Mouse (Mus musculus): ENCODE measurements around the gene Pif1. TPM values are rescaled to one million over a fixed set of nuclear protein-coding genes. Genes with fewer than 3 reads are reported as not detected.

Pif1 gene
- polyA plus RNA-seq, 1 experiment from 2014 or later: 13.9 TPM

DNA sequence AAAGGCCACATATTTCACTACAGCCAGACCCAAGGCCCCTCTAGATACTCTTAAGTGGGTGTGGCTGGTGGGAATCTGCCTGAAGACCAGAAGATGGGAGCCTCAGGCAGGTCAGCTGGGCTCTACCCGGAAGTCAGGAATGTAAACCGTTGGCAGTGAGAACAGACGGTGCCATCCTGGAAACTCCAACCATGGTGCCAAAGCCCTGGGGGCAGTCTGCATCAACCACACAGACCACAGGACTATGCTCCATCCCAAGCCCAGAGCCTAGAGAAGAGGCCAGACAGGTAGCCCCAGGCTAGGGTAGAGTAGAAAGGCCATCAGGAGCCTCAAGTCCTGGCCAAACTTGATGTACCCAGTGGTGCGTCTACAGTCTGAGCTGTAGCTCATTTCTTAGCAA is 31.3 kb upstream of the Pif1 start:
- H3K27me3 ChIP-seq (ENCODE audit: control insufficient read depth, insufficient read depth, low read length): no peaks in the 10 kb centered on the region
- no peak overlapping the region for H3K27ac ChIP-seq (ENCODE audit: low read length)
- no peak for ATAC-seq (replicated peaks; ENCODE audit: extremely low read depth, insufficient read depth, low FRiP score)
- 74% methylated on average over 4 of the region's 4 CpGs for WGBS
- no peak overlapping the region for H3K4me2 ChIP-seq (ENCODE audit: low read depth, low read length)
- H3K9me3 ChIP-seq (replicated peaks; ENCODE audit: control insufficient read depth, low read length): no peaks in the 10 kb centered on the region
- no peak overlapping the region for H3K4me3 ChIP-seq (ENCODE audit: low read length)
- peaks cover 23% of the 10 kb centered on the region for H3K4me1 ChIP-seq (ENCODE audit: control insufficient read depth, insufficient read depth, low read length)
- peaks cover 27% of the 10 kb centered on the region for H3K36me3 ChIP-seq (ENCODE audit: control insufficient read depth, insufficient read depth)
- no peak overlapping the region for H3K9ac ChIP-seq (ENCODE audit: low read length)

DNA sequence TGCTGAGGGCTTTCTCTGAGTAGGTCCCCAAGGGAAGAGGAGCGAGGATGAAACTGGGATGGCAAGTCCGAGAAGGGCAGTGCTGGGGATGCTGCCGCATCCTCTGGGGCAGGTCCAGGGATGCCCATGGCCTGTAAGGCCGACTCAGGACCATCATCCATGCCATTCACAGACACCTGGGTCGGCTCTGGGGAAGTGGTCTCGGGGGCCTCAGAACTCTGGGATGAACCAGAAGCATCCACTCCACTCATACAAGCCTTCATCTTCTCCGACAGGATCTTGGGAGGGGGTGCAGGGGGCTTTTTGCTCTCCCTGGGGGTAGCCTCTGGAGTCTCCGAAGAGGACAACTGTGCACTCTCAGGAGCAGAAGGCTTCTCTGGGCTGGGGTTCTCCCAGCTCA is 30.6 kb upstream of the Pif1 start:
- Histone ChIP-seq H3K9me3 (replicated peaks; ENCODE audit: control insufficient read depth, low read length) (no peaks in the 10 kb centered on the region), H3K27ac (ENCODE audit: low read length) (no peak overlapping the region), H3K36me3 (ENCODE audit: control insufficient read depth, insufficient read depth) (peaks cover 27% of the 10 kb centered on the region), H3K4me1 (ENCODE audit: control insufficient read depth, insufficient read depth, low read length) (peaks cover 15% of the 10 kb centered on the region), H3K27me3 (ENCODE audit: control insufficient read depth, insufficient read depth, low read length) (no peaks in the 10 kb centered on the region), H3K4me3 (ENCODE audit: low read length) (no peak overlapping the region), H3K4me2 (ENCODE audit: low read depth, low read length) (no peak overlapping the region), H3K9ac (ENCODE audit: low read length) (no peak overlapping the region)
- no peak for ATAC-seq (replicated peaks; ENCODE audit: extremely low read depth, insufficient read depth, low FRiP score)
- 86% methylated on average over 8 of the region's 8 CpGs for WGBS

DNA sequence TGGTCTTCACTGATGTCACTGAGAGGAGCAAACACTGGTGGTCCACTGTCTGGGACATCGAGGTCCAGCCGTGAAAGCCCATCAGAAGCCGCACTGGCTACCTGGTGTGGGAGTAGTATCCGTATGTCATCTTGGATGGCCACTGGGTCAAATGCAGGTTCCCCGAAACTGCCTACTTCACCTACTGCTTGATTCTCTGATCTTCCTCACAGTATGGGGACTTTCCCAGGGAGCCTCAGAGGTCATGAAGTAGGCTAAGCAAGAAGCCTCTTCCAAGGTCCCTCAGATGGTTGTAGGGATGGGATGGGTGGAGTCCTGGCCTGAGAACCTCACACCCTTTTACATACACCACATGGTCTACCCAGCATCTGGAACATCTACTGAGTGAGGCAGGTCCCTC is 30.0 kb upstream of the Pif1 start:
- peaks cover 27% of the 10 kb centered on the region for H3K36me3 ChIP-seq (ENCODE audit: control insufficient read depth, insufficient read depth)
- 95% methylated on average over 5 of the region's 5 CpGs for WGBS
- no peak overlapping the region for H3K27ac ChIP-seq (ENCODE audit: low read length)

DNA sequence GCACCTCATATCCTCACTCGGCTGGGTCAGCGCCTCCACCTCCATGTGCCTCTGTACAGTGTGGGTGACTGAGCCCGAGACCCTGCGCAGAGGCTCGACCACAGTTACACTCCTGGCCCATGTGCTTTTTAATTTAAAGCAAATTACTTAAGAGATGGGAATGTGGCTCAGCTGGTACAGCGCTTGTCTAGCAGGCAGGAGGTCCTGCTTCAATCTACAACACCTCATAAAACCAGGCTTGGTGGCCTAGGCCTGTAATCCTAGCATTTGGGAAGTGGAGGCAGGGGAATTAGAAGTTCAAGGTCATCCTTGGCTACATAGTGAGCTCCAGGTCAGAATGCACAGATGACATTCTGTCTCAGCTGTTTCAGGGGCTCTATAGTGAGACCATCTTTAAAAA is 28.2 kb upstream of the Pif1 start:
- 89% methylated on average over 6 of the region's 6 CpGs for WGBS
- no peak for ATAC-seq (replicated peaks; ENCODE audit: extremely low read depth, insufficient read depth, low FRiP score)
- Histone ChIP-seq H3K27me3 (ENCODE audit: control insufficient read depth, insufficient read depth, low read length) (no peaks in the 10 kb centered on the region), H3K4me2 (ENCODE audit: low read depth, low read length) (no peak overlapping the region), H3K27ac (ENCODE audit: low read length) (no peak overlapping the region), H3K4me1 (ENCODE audit: control insufficient read depth, insufficient read depth, low read length) (peaks cover 15% of the 10 kb centered on the region), H3K4me3 (ENCODE audit: low read length) (no peak overlapping the region), H3K9me3 (replicated peaks; ENCODE audit: control insufficient read depth, low read length) (no peaks in the 10 kb centered on the region), H3K9ac (ENCODE audit: low read length) (no peak overlapping the region), H3K36me3 (ENCODE audit: control insufficient read depth, insufficient read depth) (peaks cover 32% of the 10 kb centered on the region)

More for the DNA sequence above, 30.0 kb upstream of the Pif1 start:
- no peaks in the 10 kb centered on the region for H3K27me3 ChIP-seq (ENCODE audit: control insufficient read depth, insufficient read depth, low read length)
- peaks cover 12% of the 10 kb centered on the region for H3K4me1 ChIP-seq (ENCODE audit: control insufficient read depth, insufficient read depth, low read length)
- no peaks in the 10 kb centered on the region for H3K9me3 ChIP-seq (replicated peaks; ENCODE audit: control insufficient read depth, low read length)
- H3K4me2 ChIP-seq (ENCODE audit: low read depth, low read length): no peak overlapping the region
- no peak overlapping the region for H3K4me3 ChIP-seq (ENCODE audit: low read length)
- no peak for ATAC-seq (replicated peaks; ENCODE audit: extremely low read depth, insufficient read depth, low FRiP score)
- no peak overlapping the region for H3K9ac ChIP-seq (ENCODE audit: low read length)

DNA sequence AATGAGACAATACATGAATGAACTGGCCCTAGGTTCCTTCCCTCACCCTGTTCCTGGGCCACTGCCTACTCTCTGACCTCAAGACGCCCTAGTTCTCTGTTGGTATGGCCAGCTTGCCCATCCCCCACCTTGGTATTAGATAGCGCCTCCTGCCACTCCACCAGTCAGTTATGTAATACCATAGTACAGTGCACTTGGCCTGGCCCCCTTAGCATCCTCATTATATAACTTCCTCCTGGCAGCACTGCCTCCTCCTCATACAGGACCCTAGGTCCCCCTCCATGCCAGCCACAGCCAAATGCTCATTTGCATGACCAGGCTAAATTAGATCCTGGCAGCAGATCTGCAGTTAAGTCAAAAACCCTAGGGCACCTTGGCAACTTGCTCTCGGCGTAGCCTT is 25.9 kb upstream of the Pif1 start:
- WGBS: 81% methylated on average over 4 of the region's 4 CpGs
- Histone ChIP-seq H3K4me2 (ENCODE audit: low read depth, low read length) (no peak overlapping the region), H3K9ac (ENCODE audit: low read length) (no peak overlapping the region), H3K4me3 (ENCODE audit: low read length) (no peak overlapping the region), H3K9me3 (replicated peaks; ENCODE audit: control insufficient read depth, low read length) (no peaks in the 10 kb centered on the region), H3K27ac (ENCODE audit: low read length) (no peak overlapping the region), H3K36me3 (ENCODE audit: control insufficient read depth, insufficient read depth) (peaks cover 34% of the 10 kb centered on the region), H3K27me3 (ENCODE audit: control insufficient read depth, insufficient read depth, low read length) (no peaks in the 10 kb centered on the region), H3K4me1 (ENCODE audit: control insufficient read depth, insufficient read depth, low read length) (peaks cover 11% of the 10 kb centered on the region)
- ATAC-seq (replicated peaks; ENCODE audit: extremely low read depth, insufficient read depth, low FRiP score): no peak

DNA sequence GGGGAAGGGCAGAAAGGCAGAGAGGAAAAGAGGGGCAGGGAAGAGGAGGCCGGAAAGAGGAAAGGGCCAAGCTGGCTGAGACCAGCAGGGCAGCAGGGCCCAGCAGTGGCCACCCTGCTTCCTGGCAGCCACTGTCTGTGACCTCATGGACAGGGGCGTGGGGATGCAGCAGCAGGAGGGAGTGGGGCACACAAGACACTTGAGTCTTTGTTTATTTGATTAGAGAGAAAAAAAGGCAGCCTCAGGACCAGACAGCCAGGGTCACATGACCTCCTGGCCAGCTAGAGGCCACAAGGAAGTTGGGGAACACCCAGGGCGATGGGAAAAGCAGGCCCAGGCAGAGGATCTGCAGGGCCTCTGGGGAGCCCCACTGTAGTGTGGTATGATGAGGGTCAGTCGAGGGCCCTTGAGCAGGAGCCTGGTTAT is 24.9 kb upstream of the Pif1 start:
- Histone ChIP-seq H3K9ac (ENCODE audit: low read length) (0 out of 2 replicates have a peak overlapping the region, but pooled peaks have one; percentile 1), H3K27me3 (ENCODE audit: control insufficient read depth, insufficient read depth, low read length) (no peaks in the 10 kb centered on the region), H3K4me1 (ENCODE audit: control insufficient read depth, insufficient read depth, low read length) (peaks cover 11% of the 10 kb centered on the region), H3K4me3 (ENCODE audit: low read length) (no peak overlapping the region), H3K9me3 (replicated peaks; ENCODE audit: control insufficient read depth, low read length) (no peaks in the 10 kb centered on the region), H3K4me2 (ENCODE audit: low read depth, low read length) (no peak overlapping the region), H3K27ac (ENCODE audit: low read length) (peak overlapping the region; percentile 50), H3K36me3 (ENCODE audit: control insufficient read depth, insufficient read depth) (peaks cover 26% of the 10 kb centered on the region)
- WGBS: 38% methylated on average over 4 of the region's 4 CpGs
- ATAC-seq (replicated peaks; ENCODE audit: extremely low read depth, insufficient read depth, low FRiP score): 0 out of 2 replicates have a peak, but pooled peaks have one; percentile 49

DNA sequence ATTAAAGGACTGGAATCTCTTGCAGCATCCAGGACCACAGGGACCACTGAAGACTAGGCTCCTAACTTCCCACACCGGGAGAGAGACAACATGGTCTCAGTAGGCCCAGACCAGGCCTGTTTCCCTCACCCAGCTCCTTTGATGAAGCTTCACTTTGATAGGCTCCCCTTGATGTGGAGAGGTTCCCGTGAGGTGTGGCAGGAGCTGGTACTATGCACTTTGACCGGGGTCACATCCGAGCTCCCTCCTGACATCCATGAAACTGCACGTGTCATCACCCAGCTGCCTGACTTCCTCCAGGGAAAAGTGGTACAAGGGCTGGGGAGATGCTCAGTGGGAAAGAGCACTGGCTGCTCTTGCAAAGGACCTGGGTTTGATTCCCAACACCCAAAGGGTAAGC is 23.9 kb upstream of the Pif1 start:
- Histone ChIP-seq H3K9ac (ENCODE audit: low read length) (no peak overlapping the region), H3K9me3 (replicated peaks; ENCODE audit: control insufficient read depth, low read length) (no peaks in the 10 kb centered on the region), H3K27me3 (ENCODE audit: control insufficient read depth, insufficient read depth, low read length) (no peaks in the 10 kb centered on the region), H3K4me2 (ENCODE audit: low read depth, low read length) (no peak overlapping the region), H3K4me3 (ENCODE audit: low read length) (no peak overlapping the region), H3K36me3 (ENCODE audit: control insufficient read depth, insufficient read depth) (peaks cover 28% of the 10 kb centered on the region), H3K27ac (ENCODE audit: low read length) (no peak overlapping the region), H3K4me1 (ENCODE audit: control insufficient read depth, insufficient read depth, low read length) (peaks cover 11% of the 10 kb centered on the region)
- WGBS: 91% methylated on average over 5 of the region's 5 CpGs
- no peak for ATAC-seq (replicated peaks; ENCODE audit: extremely low read depth, insufficient read depth, low FRiP score)

DNA sequence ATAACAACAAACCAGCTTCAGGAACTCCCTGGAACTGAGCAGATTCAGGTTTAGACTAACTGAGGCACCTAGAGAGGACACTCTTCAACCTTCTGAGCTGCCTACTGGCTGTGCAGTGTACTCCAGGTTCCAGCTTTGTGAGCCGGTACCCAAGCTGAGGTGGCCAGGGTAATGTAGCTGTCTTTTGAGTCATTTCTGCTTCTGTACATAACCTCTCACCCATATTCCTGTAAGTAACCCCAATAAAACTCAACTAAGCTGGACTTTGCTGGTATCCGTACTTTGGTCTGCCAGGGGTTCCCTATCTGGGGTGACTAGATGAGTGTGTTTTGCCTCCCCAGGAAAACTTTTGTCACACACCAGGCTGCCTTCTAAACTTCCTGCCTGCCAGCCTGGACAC is 22.3 kb upstream of the Pif1 start:
- H3K4me2 ChIP-seq (ENCODE audit: low read depth, low read length): no peak overlapping the region
- peaks cover 11% of the 10 kb centered on the region for H3K4me1 ChIP-seq (ENCODE audit: control insufficient read depth, insufficient read depth, low read length)
- peaks cover 22% of the 10 kb centered on the region for H3K36me3 ChIP-seq (ENCODE audit: control insufficient read depth, insufficient read depth)
- WGBS: 85% methylated on average over 2 of the region's 2 CpGs
- no peaks in the 10 kb centered on the region for H3K9me3 ChIP-seq (replicated peaks; ENCODE audit: control insufficient read depth, low read length)
- no peak overlapping the region for H3K4me3 ChIP-seq (ENCODE audit: low read length)
- no peak overlapping the region for H3K9ac ChIP-seq (ENCODE audit: low read length)
- ATAC-seq (replicated peaks; ENCODE audit: extremely low read depth, insufficient read depth, low FRiP score): no peak
- no peak overlapping the region for H3K27ac ChIP-seq (ENCODE audit: low read length)
- no peaks in the 10 kb centered on the region for H3K27me3 ChIP-seq (ENCODE audit: control insufficient read depth, insufficient read depth, low read length)

DNA sequence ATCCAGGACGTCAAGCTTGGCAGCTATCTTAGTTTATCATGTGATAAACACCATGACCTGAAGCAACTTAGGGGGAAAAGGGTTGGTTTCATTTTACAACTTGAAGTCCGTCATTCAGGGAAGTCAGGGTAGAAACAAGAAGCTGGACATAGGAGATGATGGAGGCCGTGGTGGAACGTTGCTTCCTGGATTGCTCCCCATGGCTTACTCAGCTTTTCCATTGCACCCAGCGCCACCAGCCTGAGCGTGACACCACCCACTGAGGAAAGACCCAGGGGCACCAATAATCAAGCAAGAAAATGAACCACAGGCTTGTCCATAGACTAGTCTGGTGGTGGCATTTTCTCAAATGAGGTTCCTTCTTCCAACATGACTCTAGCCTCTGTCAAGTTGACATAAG is 18.2 kb upstream of the Pif1 start:
- ATAC-seq (replicated peaks; ENCODE audit: extremely low read depth, insufficient read depth, low FRiP score): no peak
- no peaks in the 10 kb centered on the region for H3K4me1 ChIP-seq (ENCODE audit: control insufficient read depth, insufficient read depth, low read length)
- no peaks in the 10 kb centered on the region for H3K27me3 ChIP-seq (ENCODE audit: control insufficient read depth, insufficient read depth, low read length)
- 90% methylated on average over 6 of the region's 6 CpGs for WGBS
- H3K9me3 ChIP-seq (replicated peaks; ENCODE audit: control insufficient read depth, low read length): no peaks in the 10 kb centered on the region
- H3K36me3 ChIP-seq (ENCODE audit: control insufficient read depth, insufficient read depth): peaks cover 21% of the 10 kb centered on the region
- no peak overlapping the region for H3K9ac ChIP-seq (ENCODE audit: low read length)
- no peak overlapping the region for H3K4me2 ChIP-seq (ENCODE audit: low read depth, low read length)
- H3K27ac ChIP-seq (ENCODE audit: low read length): no peak overlapping the region
- no peak overlapping the region for H3K4me3 ChIP-seq (ENCODE audit: low read length)
